Mouse (Mus musculus): Measurements from ENCODE around the gene Bmper.

DNA sequence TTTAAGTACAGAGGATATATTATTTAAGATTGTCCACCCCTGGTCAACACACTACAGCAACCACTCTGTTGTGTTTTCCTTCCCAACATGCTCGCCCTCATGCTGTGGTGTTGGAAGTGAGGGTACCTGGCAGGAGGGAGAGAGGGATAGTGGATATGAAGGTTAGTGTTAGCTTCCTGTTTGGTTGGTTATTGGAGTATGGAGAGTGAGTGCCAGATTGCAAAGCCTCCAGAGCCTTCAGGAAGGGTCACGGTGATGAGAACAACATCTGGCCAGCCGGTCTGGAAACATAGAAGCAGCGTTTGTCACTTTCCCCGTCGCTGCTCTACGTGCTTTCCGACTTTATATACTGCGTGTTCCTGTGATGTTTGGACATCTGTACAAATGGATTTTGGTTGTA is 215.8 kb downstream of the Bmper start:
- TF ChIP-seq CTCF (IDR thresholded peaks at IDR 0.05; ENCODE audit: insufficient read depth, low read length) (no peak), POLR2A (IDR thresholded peaks at IDR 0.05; ENCODE audit: borderline replicate concordance, extremely low read depth, low read depth, low read length) (no peak)
